Mouse (Mus musculus) liver (tissue): ENCODE measurements around the gene Mphosph9.
"Not testable (repeated sequence)": the region's sequence is repeated elsewhere in the genome, so short reads cannot be mapped to it uniquely, and the experiment has no call there.

Experiments used
- DNase-seq: peaks from one replicate; pipeline ENCODE4 v3.0.0-alpha.2; 2020; ENCODE audit warnings: mixed read lengths

Gene Mphosph9

DNA sequence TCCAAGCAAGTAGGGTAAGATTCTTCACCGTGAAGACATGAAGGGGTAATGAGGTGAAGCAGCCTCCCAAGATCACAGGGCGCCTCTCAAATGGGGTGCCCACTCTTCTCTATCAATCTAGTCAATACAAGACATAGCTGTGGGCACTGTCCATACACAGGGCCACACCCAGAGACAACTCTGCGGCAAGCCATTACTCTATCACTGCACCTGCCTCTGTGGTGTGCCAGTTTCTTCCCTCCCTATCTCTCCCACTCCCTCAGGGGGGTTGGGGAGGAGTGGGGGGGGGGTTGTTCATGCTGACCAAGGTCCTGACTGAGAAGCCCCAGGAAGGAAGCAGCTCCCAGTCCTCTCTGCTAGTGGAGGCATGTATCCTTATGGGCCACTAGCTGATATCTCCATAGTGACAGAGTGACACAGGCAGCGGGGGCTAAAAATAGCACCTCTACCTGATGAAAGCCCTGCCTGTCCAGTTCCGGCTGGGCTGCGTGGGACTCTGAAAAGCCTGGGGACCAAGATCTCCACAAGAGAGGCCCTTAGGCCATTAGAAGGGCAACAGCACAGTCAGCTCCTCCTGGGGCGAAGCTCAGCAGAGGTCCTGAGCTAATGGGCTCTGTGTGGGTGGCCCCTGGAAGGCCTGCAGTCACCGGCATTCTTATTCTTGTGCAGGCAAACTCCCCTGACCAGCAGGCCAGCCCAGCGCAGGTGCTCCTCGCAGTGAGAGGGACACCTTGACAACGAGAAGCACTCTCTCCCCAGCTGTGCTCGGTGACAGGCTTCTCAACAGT lies 93.7 kb downstream of the Mphosph9 start:
- no peak for DNase-seq

DNA sequence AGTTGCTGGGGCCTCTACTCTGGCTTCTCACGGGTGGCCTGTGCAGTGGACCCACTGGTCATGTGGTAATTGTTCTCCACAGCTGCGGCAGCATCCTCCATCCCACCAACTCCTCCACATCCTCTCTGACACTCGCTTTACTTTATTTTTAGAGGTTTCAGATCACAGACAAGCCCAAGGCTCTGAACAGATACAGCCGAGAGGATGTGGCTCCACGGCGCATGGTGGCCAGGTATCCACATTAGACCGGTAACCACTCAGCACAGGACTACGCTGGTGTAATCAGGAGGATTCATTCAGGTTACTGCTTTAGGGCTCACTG lies 94.7 kb downstream of the Mphosph9 start:
- no peak for DNase-seq

DNA sequence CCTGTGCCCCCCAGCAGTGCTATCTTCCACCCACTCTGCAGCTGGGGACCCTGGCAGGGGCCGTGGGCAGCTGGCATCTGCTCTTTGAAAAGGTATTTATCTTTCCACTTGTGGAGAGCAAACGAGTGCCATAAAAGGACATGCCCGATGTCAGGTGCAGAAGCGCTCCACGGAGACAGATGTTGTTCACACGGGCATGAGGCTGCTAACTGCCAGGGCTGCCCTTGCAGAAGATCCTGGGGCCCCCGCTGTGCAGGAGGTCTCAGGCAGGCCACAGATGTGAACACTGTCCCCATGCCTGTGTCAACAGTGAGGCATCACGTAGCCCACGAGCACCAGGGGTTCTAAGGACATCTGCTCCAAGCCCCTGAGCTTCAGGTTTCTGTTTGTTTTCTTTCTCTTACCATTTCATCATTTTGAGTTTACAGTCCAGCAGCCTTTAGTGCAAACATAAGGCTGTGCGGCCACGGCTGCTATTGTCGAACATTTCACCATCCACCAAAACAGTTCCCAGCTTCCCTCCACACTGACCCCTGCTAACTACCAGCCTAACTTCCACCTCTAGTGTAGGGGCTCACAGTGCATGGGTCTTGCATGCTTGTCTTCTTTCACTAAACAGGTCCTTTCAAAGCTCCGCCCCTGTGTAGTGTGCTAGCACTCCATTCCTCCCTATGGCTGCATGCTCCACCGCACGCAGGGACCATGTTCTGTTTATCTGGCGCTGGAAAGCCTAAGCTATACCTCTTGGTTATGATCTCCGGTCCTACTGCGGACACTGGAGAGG lies 95.2 kb downstream of the Mphosph9 start:
- peak; percentile 47 for DNase-seq

GRCm38 (mm10) chr5:124230461-124230860 lies 97.3 kb downstream of the Mphosph9 start:
- DNase-seq: no peak

GRCm38 (mm10) chr5:124227193-124227592 lies 100.6 kb downstream of the Mphosph9 start:
- DNase-seq: no peak

- no peak for DNase-seq
These were observed 101.3 kb downstream of the Mphosph9 start for GRCm38 (mm10) chr5:124226494-124226893.

DNA sequence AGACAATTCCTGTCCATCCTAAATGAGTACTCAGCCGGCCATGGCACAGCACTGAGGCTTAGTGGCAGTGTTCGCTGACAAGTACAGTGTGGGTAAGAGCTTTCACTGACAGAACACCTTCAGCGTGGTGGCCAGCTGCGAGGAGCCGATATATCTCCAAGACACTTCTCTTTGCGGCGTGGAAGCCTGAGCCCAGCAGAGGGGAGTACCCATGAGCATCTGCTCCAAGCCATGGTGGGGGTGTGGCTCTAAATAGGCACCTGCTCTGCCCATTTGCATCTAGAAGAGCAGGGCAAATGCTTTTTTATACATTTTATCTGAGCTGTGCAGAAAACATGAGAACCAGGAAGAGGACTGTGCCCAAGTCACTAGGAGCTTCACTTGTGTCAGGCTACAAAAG lies 101.9 kb downstream of the Mphosph9 start:
- no peak for DNase-seq

DNA sequence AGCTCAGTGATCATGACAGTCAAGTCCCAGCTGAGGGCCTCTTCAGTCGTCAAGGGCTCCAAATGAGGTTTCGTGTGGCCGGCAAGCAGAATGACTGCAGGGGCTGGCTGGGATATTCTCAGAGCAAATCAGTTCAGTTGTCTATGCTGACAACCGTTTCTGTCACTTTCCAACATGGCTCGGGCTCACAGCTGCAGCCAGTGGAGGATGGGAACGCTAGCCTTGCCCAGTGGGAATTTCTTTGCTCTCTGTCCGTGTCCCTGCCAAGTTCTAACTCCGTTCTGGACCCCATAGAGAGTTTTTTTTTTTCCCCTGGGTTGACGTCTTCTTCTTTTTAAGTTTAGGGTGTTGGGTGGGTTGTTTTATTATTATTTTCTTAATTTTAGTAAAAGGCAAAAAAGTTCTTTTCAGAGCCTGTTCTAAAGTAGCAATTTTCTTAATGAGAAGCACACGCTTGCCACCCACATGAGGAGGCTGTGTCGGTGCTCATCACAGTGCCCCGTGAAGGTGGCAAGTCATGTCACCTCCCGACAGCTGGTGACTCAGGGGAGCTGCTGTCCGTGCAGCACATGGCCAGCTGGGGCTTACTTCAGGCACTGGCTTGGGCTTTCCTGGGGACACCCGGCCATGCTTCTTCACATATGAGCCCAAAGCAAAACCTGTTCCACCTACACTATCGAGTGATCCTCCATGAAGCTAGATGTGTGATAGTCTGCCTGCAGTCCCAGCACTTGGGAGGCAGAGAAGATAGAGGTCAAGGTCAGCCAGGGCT lies 103.3 kb downstream of the Mphosph9 start:
- no peak for DNase-seq

DNA sequence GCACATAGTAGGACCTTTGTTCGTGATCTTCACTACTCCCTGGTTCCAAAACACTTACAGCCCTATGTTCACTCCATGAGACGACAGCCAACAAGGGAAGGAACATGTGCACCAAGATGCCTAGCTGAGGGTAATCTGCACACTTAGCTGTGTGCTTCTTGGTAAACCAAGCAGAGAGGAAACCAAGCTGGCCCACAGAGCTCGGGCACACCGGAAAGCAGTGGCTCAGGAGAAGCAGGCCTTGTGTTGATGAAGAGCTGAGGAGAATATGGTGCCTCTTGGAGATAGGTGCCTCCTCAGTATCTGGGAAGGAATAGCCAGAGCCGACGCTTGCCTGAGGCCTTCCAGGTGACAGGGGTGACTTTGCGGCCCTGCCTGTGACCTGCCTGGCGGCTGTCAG lies 104.2 kb downstream of the Mphosph9 start:
- DNase-seq: no peak

DNA sequence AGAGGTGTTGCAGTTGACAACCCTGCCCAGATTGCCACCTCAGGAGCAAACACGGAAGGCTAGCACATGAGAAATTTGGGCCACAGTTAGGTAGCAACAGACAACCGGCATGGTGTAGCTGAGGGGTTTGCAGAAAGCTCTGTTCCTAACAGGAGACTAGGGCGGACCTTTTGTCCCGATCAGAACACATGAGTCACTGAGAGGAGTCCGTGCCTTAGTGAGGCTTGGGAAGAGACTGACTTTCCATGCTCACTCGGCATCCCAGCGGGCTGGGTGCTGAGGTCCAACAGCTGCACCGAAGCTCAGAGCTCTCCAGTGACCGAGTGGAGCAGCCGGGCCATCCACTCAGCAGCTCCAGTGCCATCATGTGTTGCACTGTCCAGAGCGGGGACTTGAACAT lies 105.1 kb downstream of the Mphosph9 start:
- no peak for DNase-seq

DNA sequence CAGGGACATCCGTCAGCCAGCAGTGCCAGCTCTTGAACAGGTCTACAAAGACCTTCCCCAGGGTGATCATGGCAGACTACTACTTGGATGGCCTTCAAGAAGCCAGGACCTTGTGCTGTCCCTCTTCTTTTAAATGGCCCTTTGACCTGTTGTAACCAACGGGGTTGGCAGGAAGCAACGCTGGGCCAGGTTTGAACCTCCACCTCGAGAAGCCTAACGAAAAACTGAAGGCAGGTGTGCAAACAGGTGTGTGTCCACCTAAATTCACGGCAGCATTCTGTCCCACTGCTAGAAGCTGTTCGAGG lies 106.1 kb downstream of the Mphosph9 start:
- no peak for DNase-seq

- DNase-seq: no peak
These were observed 106.6 kb downstream of the Mphosph9 start for GRCm38 (mm10) chr5:124221037-124221735.

- no peak for DNase-seq
These were observed 107.2 kb downstream of the Mphosph9 start for GRCm38 (mm10) chr5:124220551-124220950.

DNA sequence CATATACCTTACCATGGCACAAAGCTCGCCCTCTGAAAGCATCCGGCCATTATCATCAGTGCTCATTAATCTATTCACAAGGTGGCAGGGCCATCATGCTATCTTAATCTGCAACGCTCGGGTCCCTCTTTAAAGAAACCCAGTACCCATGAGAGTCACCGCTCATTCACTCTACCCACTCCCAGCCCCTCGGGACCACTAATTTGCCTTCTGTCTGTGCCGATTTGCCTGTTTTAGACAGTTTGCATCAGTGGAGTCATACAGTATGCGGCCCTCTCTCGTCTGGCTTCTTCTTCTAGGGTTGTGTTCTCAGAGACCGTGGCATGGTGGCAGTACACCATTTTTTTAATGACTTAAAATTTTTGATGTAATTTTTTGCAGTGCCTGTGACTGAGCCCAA lies 108.3 kb downstream of the Mphosph9 start:
- no peak for DNase-seq

- DNase-seq: no peak
These were observed 108.8 kb downstream of the Mphosph9 start for GRCm38 (mm10) chr5:124218986-124219385.

DNA sequence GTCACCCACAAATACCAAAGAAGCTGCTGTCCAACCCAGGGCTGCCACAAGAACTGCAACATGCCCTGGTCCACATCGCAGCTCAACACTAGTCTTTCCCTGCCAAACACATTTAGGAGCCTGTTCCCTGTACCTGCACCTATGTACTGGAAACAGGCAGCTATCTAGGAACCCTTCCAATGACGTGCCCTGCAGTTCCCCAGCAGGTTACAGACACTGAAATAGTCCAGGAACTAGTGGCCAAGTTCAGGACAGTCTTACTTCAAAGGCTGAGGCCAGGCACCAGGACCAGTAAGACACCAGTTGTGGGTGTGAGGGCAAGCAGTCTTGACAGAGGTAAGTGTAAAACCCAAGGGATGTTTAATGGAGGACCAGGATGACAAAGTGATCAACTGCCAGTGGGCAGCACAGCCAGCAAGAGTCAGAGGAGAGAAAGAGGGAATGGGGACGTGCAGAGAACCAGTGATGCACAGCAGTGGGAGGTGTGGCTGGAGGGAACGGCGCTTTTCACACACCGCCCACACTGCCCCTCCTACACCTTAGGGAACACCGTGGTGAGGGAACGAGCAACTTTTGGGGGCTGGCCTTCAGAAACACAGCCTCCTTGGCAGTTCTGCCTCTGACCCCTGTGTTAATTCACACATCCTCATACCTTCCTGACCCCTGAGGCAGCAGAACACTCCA lies 110.1 kb downstream of the Mphosph9 start:
- no peak for DNase-seq

- DNase-seq: not testable (repeated sequence)
These were observed 110.7 kb downstream of the Mphosph9 start for GRCm38 (mm10) chr5:124217092-124217491.

DNA sequence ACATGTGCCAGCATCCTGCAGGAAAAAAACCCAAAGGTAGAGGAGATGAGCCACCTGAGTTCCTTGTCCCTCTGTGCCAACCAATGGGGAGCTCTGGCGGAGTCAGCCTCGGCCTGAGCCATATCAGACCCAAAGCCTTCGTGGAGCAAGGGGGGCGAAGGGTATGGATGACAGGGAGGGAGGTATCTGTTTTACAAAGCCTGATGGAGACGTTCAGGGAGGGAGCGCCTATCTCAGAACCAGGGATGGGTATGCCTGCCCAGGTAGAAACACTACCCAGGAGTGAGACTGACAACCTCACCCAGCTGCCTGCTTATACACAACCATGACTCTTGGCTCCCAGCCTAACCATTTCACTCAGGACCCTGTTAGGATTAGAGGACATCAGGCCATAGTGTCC lies 111.4 kb downstream of the Mphosph9 start:
- DNase-seq: no peak

DNA sequence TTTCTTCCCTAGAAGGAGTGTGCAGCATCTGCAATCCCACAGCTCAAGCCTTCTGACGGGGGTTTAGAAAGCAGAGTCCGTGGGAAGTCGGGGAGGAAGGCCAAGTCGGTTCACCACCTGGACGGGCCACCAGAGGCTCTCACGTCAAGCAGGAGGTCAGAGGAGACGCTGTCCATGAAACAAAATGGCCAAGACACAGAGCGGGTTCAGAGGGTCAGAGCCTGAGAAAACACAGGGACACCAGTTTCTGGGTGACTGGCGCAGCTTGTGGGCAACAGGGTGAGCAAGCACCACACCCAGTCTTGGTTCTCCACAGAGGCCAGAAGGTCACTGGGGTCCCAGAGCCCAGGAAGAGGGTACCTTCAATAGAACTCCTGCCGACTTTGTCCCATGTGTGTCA lies 112.1 kb downstream of the Mphosph9 start:
- DNase-seq: no peak

- no peak for DNase-seq
These were observed 113.1 kb downstream of the Mphosph9 start for GRCm38 (mm10) chr5:124214516-124215145.

DNA sequence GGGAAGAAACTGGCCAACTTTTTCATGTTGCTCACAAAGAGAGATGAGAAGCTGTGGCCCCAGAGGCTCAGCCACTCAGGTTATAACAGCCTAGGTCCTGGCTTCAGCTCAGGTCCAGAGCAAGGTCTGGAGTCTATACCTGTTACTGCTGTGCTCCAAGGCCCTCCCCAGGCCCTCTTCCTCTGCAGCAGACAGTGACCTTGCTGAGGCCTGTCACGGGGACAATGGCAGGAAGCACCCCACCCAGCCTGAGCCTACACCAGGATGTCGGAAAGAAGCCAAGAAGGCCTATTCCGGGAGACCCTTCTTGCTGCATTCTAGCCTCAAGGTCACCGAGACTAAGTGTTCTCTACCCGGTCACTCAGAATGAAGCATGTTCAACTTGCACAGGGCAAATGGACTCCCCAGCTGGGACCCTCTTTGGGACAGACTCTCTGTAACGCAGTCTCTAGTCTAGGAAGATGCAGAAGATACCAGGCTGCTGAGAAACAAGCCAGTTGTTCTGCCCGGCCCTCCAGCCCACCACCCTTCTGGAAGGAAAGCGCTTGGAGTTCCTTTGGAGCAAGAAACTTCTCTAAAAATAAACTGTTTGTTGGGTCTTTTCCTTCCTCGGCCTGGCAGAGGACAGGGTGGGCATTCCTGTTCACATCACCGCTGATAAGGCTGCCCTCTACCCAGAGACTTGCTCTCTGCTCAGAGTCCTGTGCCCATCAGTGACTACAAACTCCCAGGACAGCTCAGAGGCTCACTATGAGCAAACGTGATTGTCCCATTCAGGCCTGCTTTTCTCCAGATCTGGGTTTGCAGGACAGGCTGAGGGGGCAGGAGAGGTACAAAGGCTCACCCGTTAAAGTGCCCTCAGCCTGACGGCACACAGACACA lies 113.9 kb downstream of the Mphosph9 start:
- DNase-seq: no peak
